Mouse (Mus musculus) cerebellum, postnatal 36 days (tissue): Measurements from ENCODE around the gene Il17f.
"Not testable (repeated sequence)": the region's sequence is repeated elsewhere in the genome, so short reads cannot be mapped to it uniquely, and the experiment has no call there.

ENCODE experiments used
- DNase-seq, 2 experiments: peaks; one replicate each; pipeline ENCODE4 v3.0.0; 2021 to 2022; ENCODE audit warnings: mixed read lengths in 2 of 2

Il17f gene

GRCm38 (mm10) chr1:20774026-20774730 lies 16.2 kb downstream of the Il17f start:
- DNase-seq = not testable (repeated sequence)

GRCm38 (mm10) chr1:20766526-20766925 lies 23.9 kb downstream of the Il17f start:
- DNase-seq = no peak

GRCm38 (mm10) chr1:20761411-20761810 lies 29.0 kb downstream of the Il17f start:
- DNase-seq = no peak

GRCm38 (mm10) chr1:20760331-20760730 lies 30.1 kb downstream of the Il17f start:
- no peak for DNase-seq

- no peak for DNase-seq
These were observed 30.6 kb downstream of the Il17f start for GRCm38 (mm10) chr1:20759799-20760198.

- no peak for DNase-seq
These were observed 32.8 kb downstream of the Il17f start for GRCm38 (mm10) chr1:20757586-20757985.

GRCm38 (mm10) chr1:20754439-20754838 lies 36.0 kb downstream of the Il17f start:
- no peak for DNase-seq

GRCm38 (mm10) chr1:20740496-20740998 lies 49.9 kb downstream of the Il17f start:
- no peak for DNase-seq

GRCm38 (mm10) chr1:20738483-20738882 lies 51.9 kb downstream of the Il17f start:
- DNase-seq = no peak

- DNase-seq = no peak
These were observed 53.8 kb downstream of the Il17f start for GRCm38 (mm10) chr1:20736572-20736971.

- DNase-seq = no peak
These were observed 59.5 kb downstream of the Il17f start, which contains the start of gene Il17a for GRCm38 (mm10) chr1:20730903-20731302. Gene Il17a, plus strand, starts transcription at chr1:20730905.
